ENCODE assay signal across 29 mouse cellular contexts in genomic region chr4:56483708-56484107, GRCm38 (mm10).
A peak's percentile ranks its signal among the peaks of the same experiment; 100 is the strongest.
DNase-seq lines count a peak whose midpoint lies in the region; ATAC-seq and TF ChIP-seq lines count a peak whose summit lies in the region.
"Had no signal": no experiment of that assay in that cellular context is flagged by ENCODE, and none has a peak within 500 bp of the region (broad histone marks: within the 10 kb centered on the region; RNA-seq: fewer than 3 reads in every experiment).

No protein-coding gene starts in this region.

- in situ Hi-C loops in Patski (cut with MboI; ENCODE audit: low pct_unique_long_range_greater_than_20kb): no loop called here

- intact Hi-C loops in gastrocnemius, adult 2 months (cut with DNase I): no loop called here

- no peaks in the 10 kb centered on the region for H3K27me3 ChIP-seq in Patski
- no peaks in the 10 kb centered on the region for H3K27me3 ChIP-seq in midbrain, embryonic 11.5 days (ENCODE audit: control insufficient read depth, insufficient read depth, low read length)
- H3K27me3 ChIP-seq: hindbrain, embryonic 13.5 days; limb, embryonic 15.5 days; liver, embryonic 13.5 days; megakaryocyte, embryonic 14.5 days; neural tube, embryonic 15.5 days had no signal

- no peak overlapping the region for H3K27ac ChIP-seq in gastrocnemius, adult 2 months
- no peak overlapping the region for H3K27ac ChIP-seq in midbrain, embryonic 11.5 days (ENCODE audit: low read depth, low read length)
- H3K27ac ChIP-seq: hindbrain, embryonic 13.5 days; limb, embryonic 10.5 days; limb, embryonic 15.5 days; liver, embryonic 13.5 days; neural tube, embryonic 15.5 days had no signal

- H3K36me3 ChIP-seq in midbrain, embryonic 11.5 days (ENCODE audit: control insufficient read depth, insufficient read depth, low read length): no peaks in the 10 kb centered on the region
- H3K36me3 ChIP-seq: hindbrain, embryonic 13.5 days; limb, embryonic 10.5 days; limb, embryonic 15.5 days; liver, embryonic 13.5 days; neural tube, embryonic 15.5 days had no signal

- H3K9me3 ChIP-seq in midbrain, embryonic 11.5 days (ENCODE audit: control insufficient read depth, low read length): no peaks in the 10 kb centered on the region
- H3K9me3 ChIP-seq: hindbrain, embryonic 13.5 days; limb, embryonic 10.5 days; limb, embryonic 15.5 days; liver, embryonic 13.5 days; neural tube, embryonic 15.5 days had no signal

- no peak overlapping the region for H3K4me2 ChIP-seq in midbrain, embryonic 11.5 days
- H3K4me2 ChIP-seq: heart, embryonic 11.5 days; hindbrain, embryonic 13.5 days; limb, embryonic 15.5 days; liver, embryonic 13.5 days; neural tube, embryonic 15.5 days had no signal

- no peak for TF ChIP-seq CTCF in gastrocnemius, adult 2 months (IDR thresholded peaks at IDR 0.05)
- no peak for TF ChIP-seq CTCF in Patski (IDR thresholded peaks at IDR 0.05)

- peak; percentile 87 for ATAC-seq in Patski
- ATAC-seq in midbrain, embryonic 11.5 days (ENCODE audit: low FRiP score): no peak
- ATAC-seq: forebrain, embryonic 14.5 days; intestine, embryonic 16.5 days; lung, postnatal 0 days had no signal

- peak; percentile 44 for DNase-seq in gastrocnemius, adult 2 months
- DNase-seq in gastrocnemius, postnatal 10 days: no peak
- peak; percentile 81 for DNase-seq in 3134 (ENCODE audit: extremely low read depth, insufficient read length, low spot score)
- DNase-seq in 3T3-L1 (ENCODE audit: low read depth, low spot score): peak; percentile 84
- DNase-seq in Patski (ENCODE audit: low read depth, low spot score): peak; percentile 91
- DNase-seq in urinary bladder, postnatal 25 days (ENCODE audit: low spot score): no peak
- DNase-seq in right cerebral cortex, postnatal 10 days (ENCODE audit: low spot score in 2 of 2): no peak
- no peak for DNase-seq in midbrain, embryonic 11.5 days (ENCODE audit: low spot score, missing footprints)
- DNase-seq: cerebellum, adult 11 months; cerebellum, adult 9-10 months; cerebellum, postnatal 36 days; heart, postnatal 36 days; kidney, adult 9 months; layer of hippocampus, postnatal 36 days; liver, embryonic 13.5 days; lung, postnatal 4 days; midbrain, embryonic 14.5 days; right cerebral cortex, adult 18-20 months; right cerebral cortex, postnatal 4 days; thymus, postnatal 4 days had no signal

- WGBS in midbrain, embryonic 11.5 days: 85% methylated on average over 8 of the region's 8 CpGs

- POLR2A ChIA-PET in Patski (lab: Charles Lee): no interaction called here

- H3K4me3 ChIP-seq in gastrocnemius, adult 2 months: no peak overlapping the region
- H3K4me3 ChIP-seq in midbrain, embryonic 11.5 days (ENCODE audit: low read depth, low read length): no peak overlapping the region
- H3K4me3 ChIP-seq: hindbrain, embryonic 13.5 days; limb, embryonic 10.5 days; limb, embryonic 15.5 days; liver, embryonic 13.5 days; megakaryocyte, embryonic 14.5 days; neural tube, embryonic 15.5 days had no signal

- CTCF ChIA-PET in Patski (lab: Charles Lee): interaction anchor here (1.2 kb wide), 1 partner anchor 80 kb away, joined by 4 read pairs; no protein-coding TSS in a partner anchor

- H3K4me1 ChIP-seq in midbrain, embryonic 11.5 days (ENCODE audit: control insufficient read depth, insufficient read depth, low read length): no peaks in the 10 kb centered on the region
- H3K4me1 ChIP-seq: hindbrain, embryonic 13.5 days; limb, embryonic 10.5 days; limb, embryonic 15.5 days; liver, embryonic 13.5 days; megakaryocyte, embryonic 14.5 days; neural tube, embryonic 15.5 days had no signal

- no peak overlapping the region for H3K9ac ChIP-seq in midbrain, embryonic 11.5 days (ENCODE audit: low read length)
- H3K9ac ChIP-seq: hindbrain, embryonic 13.5 days; limb, embryonic 15.5 days; liver, embryonic 13.5 days; neural tube, embryonic 15.5 days had no signal

Comparison
In these comparisons a context has a peak if more than half of its experiments do, and no peak if none do; other contexts are left out.
1. DNase-seq: peak in gastrocnemius, adult 2 months (single experiment), 3134 (single experiment), 3T3-L1 (single experiment) and Patski (single experiment); none in gastrocnemius, postnatal 10 days (single experiment), urinary bladder, postnatal 25 days (single experiment), right cerebral cortex, postnatal 10 days (0 of 2) and midbrain, embryonic 11.5 days (single experiment).